Mouse (Mus musculus): ENCODE results near the gene Serpinb6a. TPM values are rescaled to one million over a fixed set of nuclear protein-coding genes. Genes with fewer than 3 reads are reported as not detected.

Gene Serpinb6a
- total and polyA plus RNA-seq, 3 experiments: 4.4 to 22.5 (median 5.8) TPM

DNA sequence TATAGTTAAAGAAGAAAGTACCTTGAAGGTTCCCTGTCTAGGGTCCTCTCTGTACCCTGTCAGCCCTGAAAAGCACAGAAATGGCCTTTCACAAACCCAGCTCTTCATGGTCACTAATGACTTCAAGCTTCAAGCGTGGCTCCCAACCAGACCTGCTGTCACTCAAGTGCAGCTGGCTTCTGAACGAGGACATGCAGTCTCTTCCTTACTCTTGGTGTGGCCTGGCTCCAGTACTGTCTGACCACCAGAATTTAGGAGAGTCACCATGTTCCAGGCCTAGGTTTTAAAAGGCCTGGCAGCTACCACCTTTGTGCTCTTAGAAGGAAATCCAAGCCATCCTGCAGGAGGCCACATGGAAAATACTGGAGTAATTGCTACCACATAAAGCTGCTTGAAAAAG is 72.3 kb downstream of the Serpinb6a start:
- no peak overlapping the region for H3K27ac ChIP-seq (ENCODE audit: insufficient read depth, low read depth)
- no peak for DNase-seq (ENCODE audit: extremely low read depth)
- H3K9me3 ChIP-seq (replicated peaks; ENCODE audit: low read length): no peaks in the 10 kb centered on the region
- H3K36me3 ChIP-seq (replicated peaks in 1 of 2; ENCODE audit: control insufficient read depth in 1 of 2, insufficient read depth in 1 of 2, low read length in 1 of 2): peaks cover 0 to 3% of the 10 kb centered on the region in 2 experiments
- no peaks in the 10 kb centered on the region for H3K4me1 ChIP-seq (ENCODE audit: control insufficient read depth in 1 of 2, insufficient read depth in 2 of 2)
- no peak overlapping the region for H3K4me2 ChIP-seq (ENCODE audit: insufficient read depth, low read depth, poor library complexity, severe bottlenecking)
- TF ChIP-seq GABPA (IDR thresholded peaks at IDR 0.05; ENCODE audit: insufficient replicate concordance, low read depth, low read length) (no peak), TCF12 (IDR thresholded peaks at IDR 0.05; ENCODE audit: low read depth, low read length) (no peak), MAZ (IDR thresholded peaks at IDR 0.05; ENCODE audit: low read depth, low read length) (no peak), POLR2A (IDR thresholded peaks at IDR 0.05; ENCODE audit: low read depth, low read length) (no peak), NRF1 (IDR thresholded peaks at IDR 0.05; ENCODE audit: low read depth, low read length) (no peak)
- no peaks in the 10 kb centered on the region for H3K27me3 ChIP-seq (replicated peaks)
- in situ Hi-C loops (cut with MboI; ENCODE audit: low pct_ligation_motif_present, low pct_unique_long_range_greater_than_20kb, low sequenced_read_pairs): no loop called here
- H3K79me2 ChIP-seq (replicated peaks; ENCODE audit: control insufficient read depth, extremely low read depth, insufficient read depth, poor library complexity, severe bottlenecking): no peaks in the 10 kb centered on the region
- H3K4me3 ChIP-seq (replicated peaks in 1 of 3; ENCODE audit: low read depth in 2 of 3, low read length in 2 of 3, poor library complexity in 1 of 3): no peak overlapping the region
- dilution Hi-C loops (cut with MboI; ENCODE audit: extremely low pct_ligation_motif_present, extremely low pct_unique_long_range_greater_than_20kb, low sequenced_read_pairs): no loop called here
- H3K9ac ChIP-seq (ENCODE audit: insufficient read depth, low read depth): no peak overlapping the region

DNA sequence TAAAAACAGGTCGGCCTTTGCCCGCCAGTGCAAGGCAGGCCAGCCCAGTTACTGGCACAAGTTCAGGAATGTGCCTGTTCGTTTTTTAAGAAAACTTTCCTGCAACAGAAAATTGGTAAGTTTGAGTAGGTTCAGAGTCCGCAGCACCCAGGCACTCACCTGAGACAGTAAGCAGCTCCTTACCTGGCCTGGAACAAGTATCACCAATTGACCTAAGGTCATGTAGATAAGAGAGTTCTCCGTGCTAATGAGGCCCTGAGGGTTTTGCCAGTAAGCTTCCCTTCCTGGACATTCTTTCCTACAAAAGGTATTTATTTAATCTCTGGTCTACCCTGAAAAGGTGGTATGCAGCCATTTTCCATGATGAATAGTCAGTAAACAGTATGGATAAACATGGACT is 80.9 kb downstream of the Serpinb6a start:
- H3K4me1 ChIP-seq (ENCODE audit: control insufficient read depth in 1 of 2, insufficient read depth in 2 of 2): no peaks in the 10 kb centered on the region
- H3K36me3 ChIP-seq (replicated peaks in 1 of 2; ENCODE audit: control insufficient read depth in 1 of 2, insufficient read depth in 1 of 2, low read length in 1 of 2): peaks cover 0 to 6% of the 10 kb centered on the region in 2 experiments
- DNase-seq (ENCODE audit: extremely low read depth): no peak
- in situ Hi-C loops (cut with MboI; ENCODE audit: low pct_ligation_motif_present, low pct_unique_long_range_greater_than_20kb, low sequenced_read_pairs) (loop anchor here (25.0 kb wide), 1 partner anchor 1059 kb away; the partner anchor contains the start of gene Serpinb1a), dilution Hi-C loops (cut with MboI; ENCODE audit: extremely low pct_ligation_motif_present, extremely low pct_unique_long_range_greater_than_20kb, low sequenced_read_pairs) (no loop called here)
- no peak for TF ChIP-seq TBP (conservative IDR thresholded peaks at IDR 0.05; ENCODE audit: low read depth, low read length)
- no peak for TF ChIP-seq TCF12 (IDR thresholded peaks at IDR 0.05; ENCODE audit: low read depth, low read length)
- TF ChIP-seq CHD1 (IDR thresholded peaks at IDR 0.05; ENCODE audit: low read depth, low read length): no peak
- TF ChIP-seq ETS1 (conservative IDR thresholded peaks at IDR 0.05; ENCODE audit: low read depth, low read length): no peak
- TF ChIP-seq MAZ (IDR thresholded peaks at IDR 0.05; ENCODE audit: low read depth, low read length): no peak
- TF ChIP-seq RCOR1 (conservative IDR thresholded peaks at IDR 0.05; ENCODE audit: low read depth, low read length): no peak
- TF ChIP-seq GABPA (IDR thresholded peaks at IDR 0.05; ENCODE audit: insufficient replicate concordance, low read depth, low read length): no peak
- TF ChIP-seq HCFC1 (IDR thresholded peaks at IDR 0.05; ENCODE audit: low read depth, low read length): no peak
- TF ChIP-seq SIN3A (IDR thresholded peaks at IDR 0.05; ENCODE audit: low read length): no peak
- no peak for TF ChIP-seq JUND (conservative IDR thresholded peaks at IDR 0.05; ENCODE audit: low read depth, low read length)
- TF ChIP-seq POLR2AphosphoS2 (IDR thresholded peaks at IDR 0.05; ENCODE audit: low read depth, low read length): no peak
- no peak overlapping the region for H3K9ac ChIP-seq (ENCODE audit: insufficient read depth, low read depth)
- no peak overlapping the region for H3K4me2 ChIP-seq (ENCODE audit: insufficient read depth, low read depth, poor library complexity, severe bottlenecking)
- H3K79me2 ChIP-seq (replicated peaks; ENCODE audit: control insufficient read depth, extremely low read depth, insufficient read depth, poor library complexity, severe bottlenecking): no peaks in the 10 kb centered on the region
- no peaks in the 10 kb centered on the region for H3K27me3 ChIP-seq (replicated peaks)
- no peak overlapping the region for H3K27ac ChIP-seq (ENCODE audit: insufficient read depth, low read depth)
- no peak overlapping the region for H3K4me3 ChIP-seq (replicated peaks in 1 of 3; ENCODE audit: low read depth in 2 of 3, low read length in 2 of 3, poor library complexity in 1 of 3)
- no peaks in the 10 kb centered on the region for H3K9me3 ChIP-seq (replicated peaks; ENCODE audit: low read length)

DNA sequence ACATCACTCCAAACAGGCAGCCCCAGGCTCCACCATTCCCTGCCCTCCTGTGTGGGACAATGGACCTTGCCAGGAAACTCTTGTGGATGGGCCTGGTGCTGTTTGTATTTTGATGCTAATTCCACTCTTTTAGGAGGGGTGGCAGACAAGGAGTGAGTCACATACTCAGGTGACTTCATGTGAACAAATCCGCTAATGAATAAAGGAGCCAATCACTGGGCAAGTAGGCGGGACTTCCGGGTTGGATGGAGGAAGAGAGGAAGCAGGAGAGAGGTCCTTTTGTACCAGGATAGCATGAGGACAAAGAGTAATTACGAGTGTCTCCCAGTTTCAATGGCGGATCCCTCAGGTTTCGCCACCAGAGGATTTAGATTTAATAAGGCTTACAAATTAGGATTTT is 81.6 kb downstream of the Serpinb6a start:
- Histone ChIP-seq H3K27me3 (replicated peaks) (no peaks in the 10 kb centered on the region), H3K9me3 (replicated peaks; ENCODE audit: low read length) (no peaks in the 10 kb centered on the region), H3K36me3 (replicated peaks in 1 of 2; ENCODE audit: control insufficient read depth in 1 of 2, insufficient read depth in 1 of 2, low read length in 1 of 2) (peaks cover 0 to 6% of the 10 kb centered on the region in 2 experiments), H3K9ac (ENCODE audit: insufficient read depth, low read depth) (no peak overlapping the region), H3K4me1 (ENCODE audit: control insufficient read depth in 1 of 2, insufficient read depth in 2 of 2) (no peaks in the 10 kb centered on the region), H3K79me2 (replicated peaks; ENCODE audit: control insufficient read depth, extremely low read depth, insufficient read depth, poor library complexity, severe bottlenecking) (no peaks in the 10 kb centered on the region), H3K4me3 (replicated peaks in 1 of 3; ENCODE audit: low read depth in 2 of 3, low read length in 2 of 3, poor library complexity in 1 of 3) (no peak overlapping the region), H3K4me2 (ENCODE audit: insufficient read depth, low read depth, poor library complexity, severe bottlenecking) (no peak overlapping the region), H3K27ac (ENCODE audit: insufficient read depth, low read depth) (no peak overlapping the region)
- DNase-seq (ENCODE audit: extremely low read depth): no peak
- in situ Hi-C loops (cut with MboI; ENCODE audit: low pct_ligation_motif_present, low pct_unique_long_range_greater_than_20kb, low sequenced_read_pairs) (loop anchor here (25.0 kb wide), 1 partner anchor 1059 kb away; the partner anchor contains the start of gene Serpinb1a), dilution Hi-C loops (cut with MboI; ENCODE audit: extremely low pct_ligation_motif_present, extremely low pct_unique_long_range_greater_than_20kb, low sequenced_read_pairs) (no loop called here)
- TF ChIP-seq RCOR1 (conservative IDR thresholded peaks at IDR 0.05; ENCODE audit: low read depth, low read length) (no peak), RAD21 (IDR thresholded peaks at IDR 0.05; ENCODE audit: low read depth, low read length) (no peak), USF2 (conservative IDR thresholded peaks at IDR 0.05; ENCODE audit: low read depth, low read length) (no peak), MAFK (IDR thresholded peaks at IDR 0.05; ENCODE audit: insufficient replicate concordance, low read length) (no peak), CHD1 (IDR thresholded peaks at IDR 0.05; ENCODE audit: low read depth, low read length) (no peak), E2F4 (IDR thresholded peaks at IDR 0.05; ENCODE audit: insufficient replicate concordance, low read depth, low read length) (no peak), MEF2A (IDR thresholded peaks at IDR 0.05; ENCODE audit: borderline replicate concordance, low read depth, low read length) (no peak), POLR2AphosphoS2 (IDR thresholded peaks at IDR 0.05; ENCODE audit: low read depth, low read length) (no peak), TCF12 (IDR thresholded peaks at IDR 0.05; ENCODE audit: low read depth, low read length) (no peak), EP300 (IDR thresholded peaks at IDR 0.05; ENCODE audit: low read length) (no peak), MXI1 (IDR thresholded peaks at IDR 0.05; ENCODE audit: low read depth, low read length) (no peak), NRF1 (IDR thresholded peaks at IDR 0.05; ENCODE audit: low read depth, low read length) (no peak), IRF4 (IDR thresholded peaks at IDR 0.05; ENCODE audit: low read depth, low read length) (no peak)
